Mouse (Mus musculus): ENCODE results near the gene Olfr1359.

Gene Olfr1359

DNA sequence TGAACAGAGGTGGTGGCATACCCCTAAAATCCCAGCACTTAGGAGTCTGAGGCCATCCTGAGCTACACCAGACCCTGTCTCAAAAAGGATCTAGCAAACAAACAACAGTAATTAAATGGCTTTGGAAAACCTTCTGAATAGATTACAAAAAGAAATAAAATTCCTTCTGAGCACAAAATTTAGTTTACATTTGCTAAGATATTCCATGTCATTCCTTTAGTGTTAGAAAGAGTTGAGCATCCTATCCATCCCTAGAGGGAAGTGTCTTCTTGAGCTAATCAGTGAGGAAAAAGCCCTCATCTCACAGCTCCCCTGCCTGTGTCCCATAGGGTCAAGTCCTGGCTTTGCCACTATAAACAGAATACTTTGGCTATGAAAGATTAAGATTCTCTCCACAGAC lies at the start of gene Olfr1359:
TSS of gene Olfr1359 (plus strand) at position 301 of the 400 bp plus-strand sequence.
- no peak for DNase-seq (ENCODE audit: low spot score)

- no peak for DNase-seq (ENCODE audit: low spot score)
Observed at GRCm38 (mm10) chr13:21663286-21663685, 34.6 kb upstream of the Olfr1359 start, which contains the start of gene Olfr1361. Gene Olfr1361, minus strand, starts transcription at chr13:21663386.

DNA sequence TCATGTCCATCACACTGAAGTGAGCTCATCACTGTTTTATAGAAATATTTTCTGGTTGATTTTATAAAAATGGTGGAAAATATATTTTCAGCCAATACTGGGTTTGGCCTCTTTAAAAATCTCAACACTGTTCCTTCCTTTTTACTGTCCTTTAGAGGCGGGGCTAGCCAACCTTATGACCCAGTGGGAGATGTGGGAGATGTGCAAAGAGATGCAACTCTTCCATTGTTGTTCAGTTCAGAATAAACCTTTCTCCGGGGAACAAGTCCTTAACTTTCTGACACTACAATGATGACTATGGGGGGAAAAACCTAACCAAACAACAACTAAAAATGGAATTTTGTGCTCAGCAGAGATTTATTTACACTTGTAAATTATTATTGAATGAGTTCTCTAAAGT lies 20.6 kb upstream of the Olfr1359 start, which contains the start of gene Olfr1360:
TSS of gene Olfr1360 (minus strand) at position 101 of the 400 bp plus-strand sequence.
- no peak for DNase-seq (ENCODE audit: low spot score)

- DNase-seq (ENCODE audit: low spot score) = no peak
Observed at GRCm38 (mm10) chr13:21706669-21707068, 8.8 kb downstream of the Olfr1359 start.

DNA sequence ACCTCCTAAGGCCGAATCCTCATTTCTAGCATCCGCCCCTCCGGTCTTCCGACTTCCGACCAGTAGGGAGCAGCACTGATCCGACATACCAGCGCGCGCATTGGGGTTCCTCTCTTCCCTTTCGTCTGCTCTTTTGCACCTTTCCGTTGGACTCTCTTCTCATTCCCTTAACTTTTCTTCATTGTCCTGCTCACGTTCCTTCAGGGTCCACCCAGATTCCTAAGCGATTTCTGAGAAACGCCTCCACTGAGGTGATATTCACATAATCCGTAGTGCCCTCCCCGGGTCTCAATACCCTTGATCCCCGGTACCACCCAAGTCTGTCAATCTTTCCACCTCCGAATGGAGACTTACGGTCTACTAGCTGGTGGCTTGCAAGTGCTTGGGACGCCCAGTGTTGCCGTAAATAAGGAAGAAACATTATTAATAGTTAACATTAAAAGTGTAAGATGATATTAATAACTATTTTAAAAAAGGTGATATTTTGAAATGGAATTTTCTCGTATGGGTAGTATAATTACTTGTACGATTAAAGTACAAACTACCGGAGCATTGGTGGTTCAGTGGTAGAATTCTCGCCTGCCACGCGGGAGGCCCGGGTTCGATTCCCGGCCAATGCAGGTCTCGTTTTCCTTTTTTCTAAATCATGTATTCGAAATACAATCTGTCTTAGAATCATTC lies 12.3 kb downstream of the Olfr1359 start:
- DNase-seq (ENCODE audit: low spot score) = peak; percentile 95

DNA sequence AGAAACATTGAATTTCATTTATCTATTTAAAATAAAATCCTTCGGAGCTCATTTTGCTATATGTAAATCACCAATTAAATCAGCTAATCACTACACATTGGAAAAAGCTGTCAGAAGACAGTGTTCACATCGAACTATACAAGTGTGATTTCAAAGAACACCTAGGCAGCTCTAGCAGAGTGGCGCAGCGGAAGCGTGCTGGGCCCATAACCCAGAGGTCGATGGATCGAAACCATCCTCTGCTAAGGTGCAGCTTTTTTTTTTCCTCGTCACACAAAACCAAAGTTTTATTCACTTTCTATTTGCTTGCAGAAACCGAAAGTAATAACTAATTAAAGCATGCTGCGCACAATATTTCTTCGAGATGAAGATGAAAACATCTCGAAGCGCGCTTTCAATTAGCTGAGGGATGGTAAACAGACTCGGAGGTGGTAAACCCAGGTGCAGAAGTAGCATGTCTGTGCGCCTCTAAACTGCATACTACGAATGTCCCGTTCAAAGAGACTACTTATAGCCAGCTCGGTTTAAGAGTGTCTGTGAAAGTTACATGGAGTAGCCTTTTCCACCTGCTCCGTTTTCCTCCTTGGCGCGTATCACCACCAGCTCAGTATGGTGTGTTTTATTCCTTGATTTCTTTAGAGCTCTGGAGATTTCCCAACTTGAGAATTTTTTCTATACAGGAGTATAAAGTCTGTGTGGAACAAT lies 13.1 kb downstream of the Olfr1359 start:
- peak; percentile 88 for DNase-seq (ENCODE audit: low spot score)

GRCm38 (mm10) chr13:21711698-21712097 lies 13.8 kb downstream of the Olfr1359 start:
- DNase-seq (ENCODE audit: low spot score) = no peak

DNA sequence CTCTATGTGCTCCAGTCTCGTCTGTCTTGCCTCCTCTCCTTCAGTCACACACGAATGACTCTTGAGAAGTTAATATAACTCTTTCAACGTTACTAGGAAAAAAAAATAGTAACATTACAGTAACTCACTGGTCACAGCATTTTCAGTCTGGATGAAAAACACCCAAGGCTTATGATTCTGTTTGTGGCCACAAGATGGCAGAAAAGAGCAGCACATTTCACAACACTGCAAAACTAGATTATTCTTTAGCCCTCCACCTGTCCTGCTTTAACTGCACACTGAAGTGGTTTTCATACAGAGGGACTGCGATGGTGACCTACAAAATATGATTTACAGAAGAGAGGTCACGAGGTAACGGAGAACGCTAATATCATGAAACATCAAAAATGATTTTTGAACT lies 16.8 kb downstream of the Olfr1359 start:
- DNase-seq (ENCODE audit: low spot score) = peak; percentile 84

- DNase-seq (ENCODE audit: low spot score) = peak; percentile 67
Observed at GRCm38 (mm10) chr13:21715131-21715863, 17.4 kb downstream of the Olfr1359 start.

GRCm38 (mm10) chr13:21715864-21716539 lies 18.1 kb downstream of the Olfr1359 start, which contains the start of the genes Hist1h2bl and Hist1h2ai:
Gene Hist1h2bl, minus strand, starts transcription at chr13:21716143.
Gene Hist1h2ai, plus strand, starts transcription at chr13:21716422.
- DNase-seq (ENCODE audit: low spot score) = peak; percentile 98

- peak; percentile 83 for DNase-seq (ENCODE audit: low spot score)
Observed at GRCm38 (mm10) chr13:21716540-21717391, 18.9 kb downstream of the Olfr1359 start.

DNA sequence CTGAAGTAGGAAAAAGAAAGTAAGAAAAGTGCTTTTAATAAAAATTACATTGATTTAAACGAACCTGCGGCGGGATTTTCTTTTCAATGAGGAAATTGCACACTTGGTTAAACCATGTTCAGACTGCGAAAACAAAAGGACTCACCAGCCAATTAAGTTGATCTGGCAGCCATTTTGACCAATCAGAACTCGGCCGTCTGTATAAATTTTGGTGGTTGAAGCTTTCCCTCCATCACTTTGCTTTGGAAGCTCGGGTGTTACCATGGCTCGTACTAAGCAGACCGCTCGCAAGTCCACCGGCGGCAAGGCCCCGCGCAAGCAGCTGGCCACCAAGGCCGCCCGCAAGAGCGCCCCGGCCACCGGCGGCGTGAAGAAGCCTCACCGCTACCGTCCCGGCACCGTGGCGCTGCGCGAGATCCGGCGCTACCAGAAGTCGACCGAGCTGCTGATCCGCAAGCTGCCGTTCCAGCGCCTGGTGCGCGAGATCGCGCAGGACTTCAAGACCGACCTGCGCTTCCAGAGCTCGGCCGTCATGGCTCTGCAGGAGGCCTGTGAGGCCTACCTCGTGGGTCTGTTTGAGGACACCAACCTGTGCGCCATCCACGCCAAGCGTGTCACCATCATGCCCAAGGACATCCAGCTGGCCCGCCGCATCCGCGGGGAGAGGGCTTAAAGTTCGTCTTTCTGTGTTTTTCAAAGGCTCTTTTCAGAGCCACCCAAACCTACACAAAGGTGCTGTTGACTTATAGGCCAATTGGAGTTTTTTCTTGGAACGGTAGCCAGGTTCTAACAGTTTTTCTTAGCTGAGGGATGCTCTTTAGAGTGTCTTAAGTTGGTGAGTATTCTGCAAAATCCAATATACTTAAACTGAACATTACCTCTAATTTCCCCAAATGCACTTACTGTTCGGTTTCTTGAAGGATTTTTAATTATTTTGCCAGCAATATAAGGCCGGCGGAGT lies 19.8 kb downstream of the Olfr1359 start, which contains the start of gene Hist1h3h:
TSS of gene Hist1h3h (plus strand) at position 263 of the 961 bp plus-strand sequence.
- DNase-seq (ENCODE audit: low spot score) = peak; percentile 96

GRCm38 (mm10) chr13:21718381-21719080 lies 20.6 kb downstream of the Olfr1359 start:
- DNase-seq (ENCODE audit: low spot score) = peak; percentile 72

GRCm38 (mm10) chr13:21721107-21721756 lies 23.3 kb downstream of the Olfr1359 start:
- peak; percentile 67 for DNase-seq (ENCODE audit: low spot score)

- peak; percentile 96 for DNase-seq (ENCODE audit: low spot score)
Observed at GRCm38 (mm10) chr13:21721757-21722372, 24.0 kb downstream of the Olfr1359 start, which contains the start of gene Hist1h2bm. Gene Hist1h2bm, plus strand, starts transcription at chr13:21722044.

GRCm38 (mm10) chr13:21722373-21722925 lies 24.5 kb downstream of the Olfr1359 start:
- peak; percentile 76 for DNase-seq (ENCODE audit: low spot score)

Measured in embryo, embryonic 10.5 days (tissue).